Mouse (Mus musculus) bone marrow, adult 2 months (tissue): ENCODE data around the gene Susd6.

ENCODE experiments used
- CTCF ChIP-seq: fragments of 200-500 bp; IDR thresholded peaks from 2 replicates; pipeline ENCODE4 v1.5.1; 2011; ENCODE audit warnings: low read length, control low read depth; ENCODE audit not compliant: control insufficient read depth, insufficient read depth
- POLR2A ChIP-seq: fragments of 200-500 bp; IDR thresholded peaks from 2 replicates; pipeline ENCODE4 v1.6.1; 2011; ENCODE audit warnings: low read depth, mild to moderate bottlenecking, control low read depth, low read length, borderline replicate concordance; ENCODE audit not compliant: control insufficient read depth

- TF ChIP-seq CTCF, result no peak
- no peak for TF ChIP-seq POLR2A
Observed at GRCm38 (mm10) chr12:80804861-80805428, 14.6 kb downstream of the Susd6 start.
